Mouse (Mus musculus) bone marrow, adult 2 months (tissue): ENCODE results near the gene Angptl4.

ENCODE experiments used
- CTCF ChIP-seq: fragments of 200-500 bp; IDR thresholded peaks from 2 replicates; pipeline ENCODE4 v1.5.1; 2011; ENCODE audit warnings: low read length, control low read depth; ENCODE audit not compliant: control insufficient read depth, insufficient read depth
- POLR2A ChIP-seq: fragments of 200-500 bp; IDR thresholded peaks from 2 replicates; pipeline ENCODE4 v1.6.1; 2011; ENCODE audit warnings: low read depth, mild to moderate bottlenecking, control low read depth, low read length, borderline replicate concordance; ENCODE audit not compliant: control insufficient read depth

- no peak for TF ChIP-seq POLR2A
- no peak for TF ChIP-seq CTCF
These were observed 16.7 kb upstream of the Angptl4 start for GRCm38 (mm10) chr17:33798306-33798705.
